Mouse (Mus musculus) lung, postnatal 4 days (tissue): ENCODE measurements around the gene Klhl5.
A peak's percentile ranks its signal among the peaks of the same experiment; 100 is the strongest.

Source experiments
- DNase-seq, 2 experiments: peaks; one replicate each; pipeline ENCODE4 v3.0.0; 2021

Gene Klhl5

GRCm38 (mm10) chr5:65100002-65100401, 7.3 kb upstream of the Klhl5 start:
- DNase-seq, result no peak

GRCm38 (mm10) chr5:65101209-65101608, 6.1 kb upstream of the Klhl5 start:
- DNase-seq, result no peak

GRCm38 (mm10) chr5:65101621-65102020, 5.7 kb upstream of the Klhl5 start:
- peak in 1 of 2 experiments; percentile 33 for DNase-seq

GRCm38 (mm10) chr5:65102026-65102640, 5.2 kb upstream of the Klhl5 start:
- no peak for DNase-seq

- DNase-seq, result peak; percentile 40 to 51
Observed at GRCm38 (mm10) chr5:65102641-65103042, 4.7 kb upstream of the Klhl5 start.

- peak in 1 of 2 experiments; percentile 58 for DNase-seq
Observed at GRCm38 (mm10) chr5:65107773-65108432, 564 bp downstream of the Klhl5 start.

GRCm38 (mm10) chr5:65112225-65112624, 4.9 kb downstream of the Klhl5 start:
- peak in 1 of 2 experiments; percentile 49 for DNase-seq

- peak; percentile 38 to 53 for DNase-seq
Observed at GRCm38 (mm10) chr5:65113323-65113722, 6.0 kb downstream of the Klhl5 start.

- DNase-seq, result no peak
Observed at GRCm38 (mm10) chr5:65116789-65117188, 9.4 kb downstream of the Klhl5 start.

- DNase-seq, result no peak
Observed at GRCm38 (mm10) chr5:65119495-65119894, 12.2 kb downstream of the Klhl5 start.

GRCm38 (mm10) chr5:65119918-65120317, 12.6 kb downstream of the Klhl5 start:
- peak; percentile 54 to 65 for DNase-seq

- DNase-seq, result no peak
Observed at GRCm38 (mm10) chr5:65122616-65123015, 15.3 kb downstream of the Klhl5 start.

- DNase-seq, result no peak
Observed at GRCm38 (mm10) chr5:65126137-65126536, 18.8 kb downstream of the Klhl5 start.

- no peak for DNase-seq
Observed at GRCm38 (mm10) chr5:65128481-65128880, 21.1 kb downstream of the Klhl5 start.

- DNase-seq, result no peak
Observed at GRCm38 (mm10) chr5:65130528-65131210, 23.3 kb downstream of the Klhl5 start.

- DNase-seq, result no peak
Observed at GRCm38 (mm10) chr5:65131211-65131879, 24.0 kb downstream of the Klhl5 start.

GRCm38 (mm10) chr5:65136159-65136558, 28.8 kb downstream of the Klhl5 start:
- no peak for DNase-seq

GRCm38 (mm10) chr5:65137073-65137472, 29.7 kb downstream of the Klhl5 start:
- no peak for DNase-seq

- no peak for DNase-seq
Observed at GRCm38 (mm10) chr5:65141242-65141641, 33.9 kb downstream of the Klhl5 start.

- no peak for DNase-seq
Observed at GRCm38 (mm10) chr5:65142247-65142646, 34.9 kb downstream of the Klhl5 start.

- no peak for DNase-seq
Observed at GRCm38 (mm10) chr5:65145499-65146101, 38.3 kb downstream of the Klhl5 start.

- DNase-seq, result no peak
Observed at GRCm38 (mm10) chr5:65146749-65147148, 39.4 kb downstream of the Klhl5 start.

- no peak for DNase-seq
Observed at GRCm38 (mm10) chr5:65149706-65150105, 42.4 kb downstream of the Klhl5 start.
